Mouse (Mus musculus): ENCODE measurements around the gene Slc39a5. TPM values are rescaled to one million over a fixed set of nuclear protein-coding genes. Genes with fewer than 3 reads are reported as not detected.

Gene Slc39a5
- polyA plus RNA-seq (2015; fragmentation: Nextera tagmentation; extraction: Ambion mirVana), result 0.20 and 0.92 TPM in 2 replicates

DNA sequence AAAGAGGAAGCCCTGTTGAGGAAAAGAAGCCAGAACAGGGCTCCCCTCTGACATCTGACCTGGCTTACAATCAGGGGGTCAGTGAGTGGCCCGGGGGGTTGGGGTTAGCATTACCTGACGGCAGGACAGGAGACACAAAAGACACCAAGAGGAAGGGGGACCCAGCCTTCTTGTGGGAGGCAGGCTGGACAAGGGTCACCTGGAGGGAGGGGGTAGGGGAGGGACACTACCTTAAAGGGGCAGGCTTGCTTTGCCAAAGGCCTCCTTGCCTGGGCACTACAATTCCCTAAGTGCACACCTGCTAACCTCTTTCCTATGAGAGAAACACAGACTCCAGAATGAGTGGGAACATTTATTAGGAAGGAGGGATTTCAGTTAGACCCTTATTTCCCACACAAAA is at the start of gene Slc39a5:
Slc39a5 (minus strand) TSS at position 174 of the 400 bp plus-strand sequence.
- ATAC-seq (ENCODE audit: insufficient number of reproducible peaks, insufficient read depth, low FRiP score, low TSS enrichment, low read depth), result no peak
- Histone ChIP-seq H3K36me3 (peaks cover 24% of the 10 kb centered on the region), H3K9me3 (no peaks in the 10 kb centered on the region), H3K27ac (no peak within 1 kb of the TSS), H3K4me3 (0 out of 2 replicates have a peak within 1 kb of the TSS, but pooled peaks have one; percentile 2), H3K4me2 (no peak within 1 kb of the TSS), H3K4me1 (0 out of 2 replicates have a peak, but pooled peaks cover 11% of the 10 kb centered on the region), H3K9ac (no peak within 1 kb of the TSS), H3K27me3 (no peaks in the 10 kb centered on the region)
- 21% methylated on average over 2 of the region's 2 CpGs for WGBS

DNA sequence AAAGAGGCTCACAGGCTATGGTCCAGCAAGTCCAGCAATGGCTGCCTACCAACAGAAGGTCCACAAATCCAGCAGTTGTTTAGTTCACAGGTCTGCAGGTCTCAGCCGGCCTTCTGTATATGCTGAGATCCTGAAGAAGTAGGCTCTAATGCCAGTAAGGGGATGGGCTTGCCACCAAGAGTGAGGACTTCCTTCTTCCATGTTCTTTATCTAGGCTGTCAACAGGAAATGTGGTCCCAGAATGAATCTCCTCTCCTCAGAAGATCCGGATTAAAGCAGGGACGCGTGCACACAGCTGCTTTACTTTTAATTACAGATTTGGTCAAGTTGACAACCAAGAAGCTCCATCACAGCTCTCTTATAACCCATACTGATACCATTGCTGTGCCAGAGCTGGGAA is 44.4 kb upstream of the Slc39a5 start:
- no peaks in the 10 kb centered on the region for H3K27me3 ChIP-seq
- no peak overlapping the region for H3K9ac ChIP-seq
- no peak for ATAC-seq (ENCODE audit: insufficient number of reproducible peaks, insufficient read depth, low FRiP score, low TSS enrichment, low read depth)
- H3K4me3 ChIP-seq, result no peak overlapping the region
- no peaks in the 10 kb centered on the region for H3K4me1 ChIP-seq
- H3K27ac ChIP-seq, result no peak overlapping the region
- no peaks in the 10 kb centered on the region for H3K9me3 ChIP-seq
- H3K4me2 ChIP-seq, result no peak overlapping the region
- WGBS, result 89% methylated on average over 4 of the region's 4 CpGs
- peaks cover 19% of the 10 kb centered on the region for H3K36me3 ChIP-seq

DNA sequence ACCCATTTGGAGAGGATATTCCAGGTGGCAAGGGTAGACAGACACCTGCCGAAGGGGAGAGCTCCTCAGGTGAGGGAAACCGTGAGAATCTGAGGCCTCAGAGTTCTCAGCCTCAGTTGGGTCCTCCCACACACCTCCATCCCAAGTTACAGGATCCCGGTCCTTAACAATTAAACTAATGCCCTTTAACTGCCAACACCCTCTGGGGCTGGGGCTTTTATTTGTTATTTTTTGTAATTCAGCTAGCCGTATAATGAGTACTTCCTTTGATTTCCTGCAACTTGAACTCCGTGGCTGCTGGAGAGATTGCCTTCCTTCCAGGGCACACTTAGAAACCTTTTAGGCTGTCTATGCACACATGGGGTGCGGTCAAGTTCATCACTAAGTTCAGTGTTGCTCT is 43.3 kb upstream of the Slc39a5 start:
- H3K36me3 ChIP-seq, result peaks cover 29% of the 10 kb centered on the region
- no peaks in the 10 kb centered on the region for H3K27me3 ChIP-seq
- H3K9ac ChIP-seq, result no peak overlapping the region
- no peak overlapping the region for H3K27ac ChIP-seq
- H3K9me3 ChIP-seq, result no peaks in the 10 kb centered on the region
- whole genome bisulfite sequencing, result 62% methylated on average over 6 of the region's 6 CpGs
- ATAC-seq (ENCODE audit: insufficient number of reproducible peaks, insufficient read depth, low FRiP score, low TSS enrichment, low read depth), result no peak
- H3K4me2 ChIP-seq, result no peak overlapping the region
- no peaks in the 10 kb centered on the region for H3K4me1 ChIP-seq
- H3K4me3 ChIP-seq, result no peak overlapping the region

- H3K27me3 ChIP-seq, result no peaks in the 10 kb centered on the region
- H3K9me3 ChIP-seq, result no peaks in the 10 kb centered on the region
- H3K27ac ChIP-seq, result no peak overlapping the region
- H3K9ac ChIP-seq, result no peak overlapping the region
- WGBS, result 64% methylated on average over 1 of the region's 1 CpGs
- no peak overlapping the region for H3K4me2 ChIP-seq
- H3K36me3 ChIP-seq, result peaks cover 45% of the 10 kb centered on the region
- H3K4me3 ChIP-seq, result no peak overlapping the region
- H3K4me1 ChIP-seq, result no peaks in the 10 kb centered on the region
- no peak for ATAC-seq (ENCODE audit: insufficient number of reproducible peaks, insufficient read depth, low FRiP score, low TSS enrichment, low read depth)
Measured at GRCm38 (mm10) chr10:128442718-128443117, 41.7 kb upstream of the Slc39a5 start.

- H3K9me3 ChIP-seq, result no peaks in the 10 kb centered on the region
- no peaks in the 10 kb centered on the region for H3K27me3 ChIP-seq
- no peak overlapping the region for H3K27ac ChIP-seq
- peaks cover 56% of the 10 kb centered on the region for H3K36me3 ChIP-seq
- H3K4me2 ChIP-seq, result no peak overlapping the region
- WGBS, result 89% methylated on average over 10 of the region's 10 CpGs
- no peaks in the 10 kb centered on the region for H3K4me1 ChIP-seq
- no peak for ATAC-seq (ENCODE audit: insufficient number of reproducible peaks, insufficient read depth, low FRiP score, low TSS enrichment, low read depth)
- no peak overlapping the region for H3K4me3 ChIP-seq
- no peak overlapping the region for H3K9ac ChIP-seq
Measured at GRCm38 (mm10) chr10:128441324-128442119, 40.5 kb upstream of the Slc39a5 start.

DNA sequence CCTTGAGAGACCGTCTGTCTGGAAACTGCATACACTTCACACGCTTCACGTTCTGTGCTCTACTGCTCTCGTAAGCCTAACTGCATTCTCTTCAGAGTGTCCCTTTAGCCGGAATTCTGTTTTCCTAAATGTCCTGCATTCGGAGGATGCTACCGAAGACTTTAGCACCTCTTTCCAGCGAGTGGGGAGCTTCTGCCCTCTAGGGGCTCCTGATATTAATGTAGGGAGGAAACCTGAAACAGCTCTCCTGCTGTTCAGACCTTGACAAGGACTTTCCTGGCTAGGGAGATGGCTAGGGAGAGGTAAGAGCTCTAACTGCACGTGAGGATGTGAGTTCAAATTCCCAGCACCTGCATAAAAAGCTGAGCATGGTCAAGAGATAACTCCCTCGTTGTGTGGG is 39.4 kb upstream of the Slc39a5 start:
- Histone ChIP-seq H3K9ac (no peak overlapping the region), H3K27ac (no peak overlapping the region), H3K4me3 (no peak overlapping the region), H3K4me2 (no peak overlapping the region), H3K4me1 (no peaks in the 10 kb centered on the region), H3K9me3 (no peaks in the 10 kb centered on the region), H3K27me3 (no peaks in the 10 kb centered on the region), H3K36me3 (peaks cover 67% of the 10 kb centered on the region)
- WGBS, result 71% methylated on average over 10 of the region's 10 CpGs
- ATAC-seq (ENCODE audit: insufficient number of reproducible peaks, insufficient read depth, low FRiP score, low TSS enrichment, low read depth), result no peak

- H3K4me1 ChIP-seq, result no peaks in the 10 kb centered on the region
- WGBS, result 78% methylated on average over 10 of the region's 10 CpGs
- no peak overlapping the region for H3K4me2 ChIP-seq
- no peak for ATAC-seq (ENCODE audit: insufficient number of reproducible peaks, insufficient read depth, low FRiP score, low TSS enrichment, low read depth)
- H3K27me3 ChIP-seq, result no peaks in the 10 kb centered on the region
- no peaks in the 10 kb centered on the region for H3K9me3 ChIP-seq
- no peak overlapping the region for H3K9ac ChIP-seq
- H3K27ac ChIP-seq, result no peak overlapping the region
- H3K4me3 ChIP-seq, result no peak overlapping the region
- peaks cover 82% of the 10 kb centered on the region for H3K36me3 ChIP-seq
Measured at GRCm38 (mm10) chr10:128438675-128439279, 37.7 kb upstream of the Slc39a5 start.

DNA sequence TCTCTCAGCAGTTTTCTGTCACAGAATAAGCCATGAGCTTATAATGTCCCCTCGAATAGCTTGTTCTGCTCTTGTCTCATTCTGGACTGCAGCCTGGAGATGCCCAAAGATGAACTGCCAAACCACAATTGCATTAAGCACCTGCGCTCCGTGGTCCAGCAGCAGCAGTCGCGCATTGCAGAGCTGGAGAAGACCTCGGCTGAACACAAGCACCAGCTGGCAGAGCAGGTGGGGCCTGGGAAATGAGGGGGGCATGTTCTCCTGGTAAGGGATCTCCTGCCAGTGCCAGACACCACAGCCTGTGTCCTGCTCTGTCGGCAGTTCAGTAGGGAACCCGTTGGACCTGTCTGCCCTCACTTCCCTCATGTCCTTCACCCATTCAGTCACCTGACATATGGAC is 35.3 kb upstream of the Slc39a5 start:
- H3K36me3 ChIP-seq, result peaks cover 89% of the 10 kb centered on the region
- H3K9me3 ChIP-seq, result no peaks in the 10 kb centered on the region
- WGBS, result 93% methylated on average over 8 of the region's 8 CpGs
- no peaks in the 10 kb centered on the region for H3K27me3 ChIP-seq
- no peak overlapping the region for H3K4me3 ChIP-seq
- H3K9ac ChIP-seq, result no peak overlapping the region
- no peak overlapping the region for H3K27ac ChIP-seq
- H3K4me2 ChIP-seq, result no peak overlapping the region
- H3K4me1 ChIP-seq, result no peaks in the 10 kb centered on the region
- no peak for ATAC-seq (ENCODE audit: insufficient number of reproducible peaks, insufficient read depth, low FRiP score, low TSS enrichment, low read depth)

DNA sequence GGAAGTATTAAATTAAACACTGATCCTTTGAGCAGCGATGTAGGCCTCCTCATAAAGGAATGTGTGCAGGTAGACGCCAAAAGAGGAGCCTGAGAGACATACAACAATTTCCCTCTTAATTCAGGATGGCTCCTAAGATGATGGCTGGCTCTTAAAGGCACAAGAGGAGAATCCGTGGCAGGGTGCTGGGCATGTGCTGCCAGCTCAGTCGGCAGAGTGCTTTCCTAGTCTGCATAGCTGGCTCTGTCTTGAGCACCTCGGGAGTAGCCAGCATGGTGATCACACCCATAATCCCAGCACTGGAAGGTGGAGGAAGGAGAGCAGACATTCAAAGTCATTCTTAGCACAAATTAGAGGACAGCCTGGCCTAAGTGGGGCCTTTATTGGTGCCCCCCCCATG is 34.8 kb upstream of the Slc39a5 start:
- Histone ChIP-seq H3K27me3 (no peaks in the 10 kb centered on the region), H3K9me3 (no peaks in the 10 kb centered on the region), H3K9ac (no peak overlapping the region), H3K27ac (no peak overlapping the region), H3K36me3 (peaks cover 89% of the 10 kb centered on the region), H3K4me1 (no peaks in the 10 kb centered on the region), H3K4me3 (no peak overlapping the region), H3K4me2 (no peak overlapping the region)
- ATAC-seq (ENCODE audit: insufficient number of reproducible peaks, insufficient read depth, low FRiP score, low TSS enrichment, low read depth), result no peak
- 84% methylated on average over 5 of the region's 5 CpGs for WGBS

DNA sequence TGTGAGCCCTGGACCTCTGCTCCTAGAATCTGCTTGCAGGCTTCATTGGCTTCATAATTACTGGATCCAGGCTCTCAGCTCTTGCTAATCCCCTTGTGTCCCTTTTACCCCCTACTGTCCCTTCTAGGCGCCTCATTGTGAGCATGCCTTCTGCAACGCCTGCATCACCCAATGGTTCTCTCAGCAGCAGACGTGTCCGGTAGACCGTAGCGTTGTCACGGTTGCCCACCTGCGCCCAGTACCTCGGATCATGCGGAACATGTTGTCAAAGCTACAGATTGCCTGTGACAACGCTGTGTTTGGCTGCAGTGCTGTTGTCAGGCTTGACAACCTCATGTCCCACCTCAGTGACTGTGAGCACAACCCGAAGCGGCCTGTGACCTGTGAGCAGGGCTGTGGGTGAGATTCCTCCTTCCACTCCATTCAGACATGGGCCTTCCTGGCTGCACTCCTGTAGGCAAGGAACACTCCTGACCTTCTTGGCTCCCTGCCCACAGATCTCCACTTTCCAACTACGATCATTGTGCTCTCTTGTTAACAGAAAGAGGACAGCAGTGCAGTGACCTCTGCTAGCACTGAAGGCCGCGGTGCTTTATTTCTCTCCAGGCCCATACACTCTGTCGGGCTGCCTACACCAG is 34.3 kb upstream of the Slc39a5 start:
- Histone ChIP-seq H3K9ac (no peak overlapping the region), H3K4me1 (no peaks in the 10 kb centered on the region), H3K36me3 (peaks cover 89% of the 10 kb centered on the region), H3K27me3 (no peaks in the 10 kb centered on the region), H3K4me3 (no peak overlapping the region), H3K27ac (no peak overlapping the region), H3K4me2 (no peak overlapping the region), H3K9me3 (no peaks in the 10 kb centered on the region)
- 91% methylated on average over 17 of the region's 17 CpGs for WGBS
- no peak for ATAC-seq (ENCODE audit: insufficient number of reproducible peaks, insufficient read depth, low FRiP score, low TSS enrichment, low read depth)

- Histone ChIP-seq H3K4me2 (no peak overlapping the region), H3K9me3 (no peaks in the 10 kb centered on the region), H3K4me1 (no peaks in the 10 kb centered on the region), H3K36me3 (peaks cover 89% of the 10 kb centered on the region), H3K27ac (no peak overlapping the region), H3K27me3 (no peaks in the 10 kb centered on the region), H3K9ac (no peak overlapping the region), H3K4me3 (no peak overlapping the region)
- 89% methylated on average over 10 of the region's 10 CpGs for WGBS
- no peak for ATAC-seq (ENCODE audit: insufficient number of reproducible peaks, insufficient read depth, low FRiP score, low TSS enrichment, low read depth)
Measured at GRCm38 (mm10) chr10:128434681-128435080, 33.7 kb upstream of the Slc39a5 start.

GRCm38 (mm10) chr10:128433417-128433816 is 32.4 kb upstream of the Slc39a5 start:
- WGBS, result 91% methylated on average over 2 of the region's 2 CpGs
- Histone ChIP-seq H3K4me1 (no peaks in the 10 kb centered on the region), H3K27ac (no peak overlapping the region), H3K36me3 (peaks cover 90% of the 10 kb centered on the region), H3K4me2 (no peak overlapping the region), H3K9ac (no peak overlapping the region), H3K4me3 (no peak overlapping the region), H3K27me3 (no peaks in the 10 kb centered on the region), H3K9me3 (no peaks in the 10 kb centered on the region)
- ATAC-seq (ENCODE audit: insufficient number of reproducible peaks, insufficient read depth, low FRiP score, low TSS enrichment, low read depth), result no peak

Data from embryonic facial prominence, embryonic 13.5 days (tissue).